Mouse (Mus musculus) G1E (cell line): ENCODE measurements around the gene Isoc2a. TPM values are rescaled to one million over a fixed set of nuclear protein-coding genes. Genes with fewer than 3 reads are reported as not detected.
"Not testable (repeated sequence)": the region's sequence is repeated elsewhere in the genome, so short reads cannot be mapped to it uniquely, and the experiment has no call there.

ENCODE experiments used
- ATAC-seq: 2 replicates; pipeline ENCODE4 v1.8.0; 2016; ENCODE audit warnings: mild to moderate bottlenecking; ENCODE audit not compliant: insufficient number of reproducible peaks, poor library complexity, low FRiP score, severe bottlenecking; ENCODE audit errors: extremely low read depth
- DNase-seq: peaks from one replicate; pipeline ENCODE4 v3.0.0; 2012; ENCODE audit warnings: low spot score
- H3K27me3 ChIP-seq: 2 replicates; pipeline ENCODE4 v1.6.1; 2012; ENCODE audit warnings: mild to moderate bottlenecking, low read length, inconsistent platforms; ENCODE audit not compliant: insufficient read depth
- H3K36me3 ChIP-seq: replicated peaks from 2 replicates; pipeline ENCODE3; 2012; ENCODE audit warnings: mild to moderate bottlenecking, inconsistent platforms
- H3K4me1 ChIP-seq: 2 replicates; pipeline ENCODE4 v1.6.1; 2012; ENCODE audit warnings: low read depth, low read length, inconsistent platforms, mixed read lengths; ENCODE audit not compliant: insufficient read depth
- H3K4me3 ChIP-seq: 2 replicates; pipeline ENCODE4 v1.5.1; 2012; ENCODE audit warnings: low read depth, mild to moderate bottlenecking, inconsistent platforms, low read length, moderate library complexity, mixed read lengths
- H3K9me3 ChIP-seq: replicated peaks from 2 replicates; pipeline ENCODE4 v1.6.1; 2012; ENCODE audit warnings: inconsistent platforms
- CTCF ChIP-seq: IDR thresholded peaks from 2 replicates; pipeline ENCODE4 v1.5.1; 2012; ENCODE audit warnings: low read depth, low read length, inconsistent platforms, mixed read lengths
- GATA1 ChIP-seq: IDR thresholded peaks from 2 replicates; pipeline ENCODE4 v1.6.1; 2012; ENCODE audit warnings: borderline replicate concordance, low read length, inconsistent platforms, mixed read lengths
- GATA2 ChIP-seq: IDR thresholded peaks from 2 replicates; pipeline ENCODE4 v1.6.1; 2012; ENCODE audit warnings: low read depth, low read length, inconsistent platforms, borderline replicate concordance
- POLR2AphosphoS5 ChIP-seq: IDR thresholded peaks from 2 replicates; pipeline ENCODE4 v1.6.1; 2012; ENCODE audit warnings: low read depth, low read length, inconsistent platforms; ENCODE audit not compliant: insufficient replicate concordance
- TAL1 ChIP-seq: conservative IDR thresholded peaks from 2 replicates; pipeline ENCODE4 v1.6.1; 2012; ENCODE audit warnings: low read depth, low read length, inconsistent platforms, mixed read lengths
- polyA plus RNA-seq: library from polyadenylated mRNA; stranded (reverse); fragments of >175 nt; gene quantifications from 2 replicates; pipeline ENCODE4 v1.2.3, GENCODE M21; 2012
- total RNA-seq, 2 experiments: library from RNA; stranded (forward) in 1 of 2; stranded (reverse) in 1 of 2; fragments of 200-1000 nt in 1 of 2; fragments of >200 nt in 1 of 2; fragmentation: Nextera tagmentation in 1 of 2; gene quantifications; 2 replicates each; pipeline ENCODE4 v1.2.3; 2014 to 2017

Isoc2a gene
- total and polyA plus RNA-seq, 3 experiments: 1.9 to 16.2 (median 7.5) TPM

DNA sequence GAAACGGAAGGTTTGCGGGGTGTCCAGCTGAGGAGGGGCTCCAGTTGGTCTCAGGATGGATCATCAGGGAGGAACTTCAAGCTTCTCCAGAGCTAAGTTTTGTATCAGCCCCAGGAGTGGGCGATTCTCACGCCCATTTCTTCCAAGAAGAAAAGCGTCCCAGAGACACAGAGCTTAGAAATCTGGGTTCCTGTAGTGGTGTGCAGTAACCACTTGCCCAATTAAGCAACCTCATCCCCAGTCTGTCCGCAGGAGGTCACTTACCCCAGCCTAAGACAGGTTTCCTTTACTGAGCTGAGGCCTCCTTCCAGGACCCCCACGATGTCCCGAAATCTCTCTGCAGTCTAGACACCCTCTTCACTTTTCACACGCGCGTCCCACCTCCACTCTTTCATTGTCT lies 273 bp downstream of the Isoc2a start:
- TF ChIP-seq CTCF (no peak), TAL1 (no peak), GATA1 (no peak), GATA2 (no peak), POLR2AphosphoS5 (no peak)
- ATAC-seq: peak; percentile 9; the same call in 1 of the 2 replicates
- peaks cover 4% of the 10 kb centered on the region for H3K36me3 ChIP-seq

DNA sequence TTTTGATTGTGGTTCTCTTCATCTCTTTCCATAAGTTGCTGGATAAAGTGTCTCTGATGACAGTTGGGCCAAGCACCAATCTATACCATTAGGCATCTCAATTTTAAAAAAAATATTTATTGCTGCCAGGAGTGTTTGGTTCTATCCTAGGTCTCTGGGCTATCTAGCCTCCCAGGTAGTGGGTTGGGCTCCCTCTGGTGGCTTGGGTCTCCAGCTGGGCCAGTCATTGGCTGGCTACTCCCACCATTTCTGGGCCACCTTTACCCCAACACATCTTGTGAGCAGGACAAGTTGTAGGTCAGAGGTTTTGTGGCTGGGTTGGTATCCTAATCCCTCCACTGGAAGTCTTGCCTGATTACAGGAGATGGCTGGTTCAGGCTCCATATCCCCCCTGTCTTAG lies 1.2 kb downstream of the Isoc2a start:
- Histone ChIP-seq H3K9me3 (no peaks in the 10 kb centered on the region), H3K4me1 (peaks cover 29% of the 10 kb centered on the region), H3K27me3 (no peaks in the 10 kb centered on the region), H3K36me3 (peaks cover 4% of the 10 kb centered on the region), H3K4me3 (no peak overlapping the region)
- TF ChIP-seq GATA1 (no peak), POLR2AphosphoS5 (no peak), TAL1 (no peak), GATA2 (no peak), CTCF (no peak)
- DNase-seq (no peak), ATAC-seq (no peak)

More for the DNA sequence above, 273 bp downstream of the Isoc2a start:
- H3K4me3 ChIP-seq: peak overlapping the region; percentile 74
- no peak for DNase-seq
- H3K4me1 ChIP-seq: peaks cover 29% of the 10 kb centered on the region
- no peaks in the 10 kb centered on the region for H3K9me3 ChIP-seq
- no peaks in the 10 kb centered on the region for H3K27me3 ChIP-seq

DNA sequence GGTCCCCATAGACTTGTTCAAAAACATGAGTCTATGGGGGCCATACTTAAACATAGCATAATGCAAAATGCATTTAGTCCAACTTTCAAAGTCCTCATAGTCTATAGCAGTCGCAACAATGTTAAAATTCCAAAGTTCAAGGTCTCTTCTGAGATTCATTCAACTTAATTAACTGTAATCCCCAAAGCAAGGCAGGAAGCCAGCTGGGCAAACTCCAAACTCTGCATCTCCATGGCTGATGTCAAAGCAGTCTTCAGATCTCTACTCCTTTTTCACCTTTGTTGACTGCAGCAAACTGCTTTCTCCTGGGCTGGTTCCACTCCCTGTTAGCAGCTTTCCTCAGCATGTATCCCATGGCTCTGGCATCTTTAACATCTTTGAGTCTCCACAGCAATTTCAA lies 2.1 kb downstream of the Isoc2a start:
- H3K27me3 ChIP-seq, H3K4me3 ChIP-seq, ATAC-seq, H3K36me3 ChIP-seq, H3K9me3 ChIP-seq, DNase-seq: not testable (repeated sequence)
- H3K4me1 ChIP-seq: peaks cover 26% of the 10 kb centered on the region

DNA sequence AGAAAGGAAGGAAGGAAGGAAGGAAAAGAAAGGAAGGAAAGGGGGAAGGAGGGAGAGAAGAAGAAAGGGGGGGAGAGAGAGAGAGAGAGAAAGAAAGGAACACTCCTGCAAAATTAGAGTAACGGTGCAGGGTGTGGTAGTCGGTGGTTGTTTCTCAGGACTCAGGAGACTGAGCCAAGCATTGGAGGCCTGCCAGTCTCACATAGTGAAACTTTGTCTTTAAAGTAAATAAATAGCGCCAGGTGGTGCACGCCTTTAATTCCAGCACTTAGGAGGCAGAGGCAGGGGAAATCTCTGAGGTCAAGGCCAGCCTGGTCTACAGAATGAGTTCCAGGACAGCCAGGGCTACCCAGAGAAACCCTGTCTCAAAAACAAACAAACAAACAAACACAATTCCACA lies 9.7 kb downstream of the Isoc2a start:
- Histone ChIP-seq H3K27me3 (no peaks in the 10 kb centered on the region), H3K4me3 (no peak overlapping the region), H3K4me1 (no peaks in the 10 kb centered on the region), H3K9me3 (no peaks in the 10 kb centered on the region), H3K36me3 (peaks cover 37% of the 10 kb centered on the region)
- DNase-seq: no peak
- ATAC-seq: no peak
- TF ChIP-seq TAL1 (no peak), GATA1 (no peak), CTCF (no peak)

DNA sequence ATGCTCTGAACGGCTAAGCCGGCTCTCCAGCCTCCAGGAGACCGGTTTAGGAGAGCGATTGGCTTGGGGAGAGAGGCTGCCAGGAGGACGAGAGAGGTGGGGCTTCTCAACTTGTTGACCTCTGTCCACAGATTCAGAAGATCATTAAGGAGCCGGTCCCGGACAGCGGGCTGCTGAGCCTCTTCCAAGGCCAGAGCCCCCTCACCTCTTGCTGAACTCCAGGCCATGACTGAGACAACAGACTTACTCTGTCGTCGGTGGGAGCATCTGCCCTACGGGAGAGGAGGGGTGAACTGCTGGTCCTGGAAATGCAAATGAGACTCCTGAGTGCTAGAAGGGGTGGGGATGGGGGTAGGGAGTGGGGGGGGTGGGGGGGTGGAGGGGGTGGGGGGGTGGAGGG lies 18.2 kb downstream of the Isoc2a start:
- ATAC-seq: no peak
- no peaks in the 10 kb centered on the region for H3K27me3 ChIP-seq
- H3K36me3 ChIP-seq: peaks cover 39% of the 10 kb centered on the region
- no peak overlapping the region for H3K4me3 ChIP-seq
- no peaks in the 10 kb centered on the region for H3K9me3 ChIP-seq
- TF ChIP-seq POLR2AphosphoS5 (no peak), TAL1 (no peak), GATA2 (no peak), CTCF (no peak), GATA1 (no peak)
- no peaks in the 10 kb centered on the region for H3K4me1 ChIP-seq
- no peak for DNase-seq

DNA sequence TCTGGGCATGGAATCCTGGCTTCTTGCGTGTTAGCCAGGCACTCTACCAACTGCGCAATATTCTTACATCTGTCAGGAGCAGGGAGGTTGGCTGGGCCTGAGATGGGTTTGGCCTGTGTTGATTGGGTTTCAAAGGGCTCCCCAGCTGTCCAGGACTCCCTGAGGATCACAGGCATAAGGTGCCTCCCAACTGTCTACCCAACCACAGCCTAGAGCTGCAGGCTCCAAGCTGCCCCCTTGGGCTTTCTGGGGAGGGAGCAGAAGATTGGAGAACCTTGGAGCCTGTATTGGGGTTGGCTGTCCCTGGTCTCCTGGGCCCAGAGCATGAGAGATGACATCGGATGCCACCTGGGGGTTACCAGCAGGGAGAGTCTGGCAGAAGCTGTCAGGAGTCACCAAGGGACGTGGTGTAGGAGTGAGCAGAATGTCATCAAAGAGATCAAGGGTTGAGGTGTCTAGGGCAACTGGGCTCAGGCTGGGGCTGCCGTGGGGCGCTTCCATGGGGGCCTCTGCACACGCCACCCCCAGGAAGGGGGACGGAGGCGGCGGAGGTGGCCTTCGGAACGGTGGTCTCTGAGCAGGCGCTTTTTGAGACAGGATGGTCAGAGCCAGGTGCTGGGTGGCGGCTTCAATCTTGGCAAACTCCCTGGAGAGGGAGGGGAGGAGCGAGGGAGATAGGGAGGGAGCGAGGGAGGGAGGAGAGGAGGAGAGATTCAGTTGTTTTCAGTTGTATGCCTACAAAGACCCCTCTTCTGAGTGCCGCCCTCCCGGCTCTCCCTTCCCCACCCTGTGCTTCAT lies 22.1 kb downstream of the Isoc2a start:
- Histone ChIP-seq H3K36me3 (peaks cover 18% of the 10 kb centered on the region), H3K4me1 (no peaks in the 10 kb centered on the region), H3K27me3 (peaks cover 3% of the 10 kb centered on the region; the same call in 1 of the 2 replicates), H3K9me3 (peaks cover 4% of the 10 kb centered on the region), H3K4me3 (no peak overlapping the region)
- TF ChIP-seq GATA1 (no peak), TAL1 (no peak), GATA2 (no peak), POLR2AphosphoS5 (no peak), CTCF (no peak)
- no peak for DNase-seq
- no peak for ATAC-seq
